Mouse (Mus musculus) 416B (cell line): ENCODE data around the gene Kctd10.

Source experiments
- DNase-seq: peaks from one replicate; pipeline ENCODE4 v3.0.0; 2011; ENCODE audit warnings: low read depth

Kctd10 gene

DNA sequence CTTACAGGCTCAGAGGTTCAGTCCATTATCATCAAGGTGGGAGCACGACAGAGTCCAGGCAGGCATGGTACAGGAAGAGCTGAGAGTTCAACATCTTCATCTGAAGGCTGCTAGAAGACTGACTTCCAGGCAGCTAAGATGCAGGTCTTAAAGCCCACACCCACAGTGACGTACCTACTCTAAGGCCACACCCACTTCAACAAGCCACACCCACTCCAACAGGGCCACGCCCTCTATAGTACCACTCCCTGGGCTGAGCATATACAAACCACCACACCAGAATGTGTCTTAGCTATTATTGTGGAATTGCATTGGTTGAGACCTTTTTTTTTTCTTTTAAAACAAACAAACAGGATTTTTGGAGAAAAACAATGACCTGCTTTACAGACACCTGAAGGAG lies 34.8 kb downstream of the Kctd10 start:
- DNase-seq, result peak; percentile 62

DNA sequence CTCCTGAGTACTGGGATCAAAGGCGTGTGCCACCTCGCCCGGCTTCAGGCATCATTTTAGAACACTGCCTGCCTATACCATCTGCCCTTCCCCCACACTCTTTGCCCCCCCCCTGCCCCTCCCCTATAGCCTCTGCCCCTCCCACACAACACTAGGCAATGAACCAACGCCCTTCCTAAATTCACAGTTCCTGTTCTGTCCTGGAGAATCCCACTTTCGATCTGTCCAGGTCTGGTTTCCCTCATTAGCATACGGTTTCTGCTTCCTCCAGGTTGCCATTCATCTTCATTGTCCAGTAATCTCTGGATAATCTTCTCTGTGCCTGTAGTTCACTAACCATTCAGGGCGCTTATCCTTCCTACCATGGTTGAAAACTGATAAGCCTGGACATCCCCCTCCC lies 36.7 kb downstream of the Kctd10 start:
- DNase-seq, result no peak

DNA sequence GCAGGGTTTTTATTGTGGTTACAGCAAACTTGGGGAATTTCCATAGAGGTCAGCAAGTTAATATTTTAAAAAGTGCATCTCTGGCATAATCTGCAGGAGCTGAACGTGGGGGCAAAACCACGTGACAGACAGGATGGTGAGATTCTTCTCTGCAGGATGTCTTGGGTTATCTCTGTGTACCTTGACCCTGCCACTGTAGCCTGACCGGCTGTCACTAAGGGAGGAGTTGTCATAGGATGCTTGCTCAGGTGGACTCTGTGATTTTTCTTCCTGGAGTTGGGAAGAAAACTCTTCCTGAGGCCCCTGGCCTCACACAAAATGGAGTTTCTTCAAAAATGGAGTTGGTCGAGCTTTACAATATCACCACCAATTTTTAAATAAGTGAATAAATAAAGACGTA lies 37.3 kb downstream of the Kctd10 start:
- DNase-seq, result no peak

DNA sequence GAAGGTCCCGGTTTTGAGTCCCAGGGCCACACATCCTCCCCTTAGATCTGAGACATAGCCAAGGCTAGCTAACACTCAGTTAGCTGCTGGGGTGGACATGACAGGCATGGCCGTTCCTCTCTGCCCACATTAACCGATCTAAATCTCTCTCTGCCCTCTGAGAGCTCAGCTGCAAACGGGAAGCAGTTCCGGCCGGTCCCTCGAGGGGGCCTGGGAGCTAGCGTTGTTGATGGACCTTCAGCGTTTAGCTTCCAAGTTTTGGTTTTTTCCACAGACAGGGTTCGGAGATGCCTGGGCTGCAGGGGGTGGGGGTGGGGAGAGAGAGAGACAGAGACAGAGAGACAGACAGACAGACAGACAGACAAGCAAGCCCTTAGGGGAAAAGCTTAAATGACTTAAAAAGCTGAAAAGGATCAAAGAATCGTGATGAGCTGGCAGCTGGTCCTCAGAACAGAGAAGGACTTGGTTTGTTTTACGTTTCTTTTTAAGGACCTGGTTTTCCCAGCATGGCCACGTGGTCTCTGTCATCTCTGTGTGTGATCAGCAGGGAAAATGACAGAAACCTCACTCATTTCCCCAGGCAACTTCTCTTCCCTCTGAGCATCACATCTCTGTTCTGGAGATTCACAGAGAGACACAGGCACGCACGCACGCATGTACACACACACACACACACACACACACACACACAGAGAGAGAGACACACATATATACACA lies 56.4 kb downstream of the Kctd10 start:
- peak; percentile 58 for DNase-seq

DNA sequence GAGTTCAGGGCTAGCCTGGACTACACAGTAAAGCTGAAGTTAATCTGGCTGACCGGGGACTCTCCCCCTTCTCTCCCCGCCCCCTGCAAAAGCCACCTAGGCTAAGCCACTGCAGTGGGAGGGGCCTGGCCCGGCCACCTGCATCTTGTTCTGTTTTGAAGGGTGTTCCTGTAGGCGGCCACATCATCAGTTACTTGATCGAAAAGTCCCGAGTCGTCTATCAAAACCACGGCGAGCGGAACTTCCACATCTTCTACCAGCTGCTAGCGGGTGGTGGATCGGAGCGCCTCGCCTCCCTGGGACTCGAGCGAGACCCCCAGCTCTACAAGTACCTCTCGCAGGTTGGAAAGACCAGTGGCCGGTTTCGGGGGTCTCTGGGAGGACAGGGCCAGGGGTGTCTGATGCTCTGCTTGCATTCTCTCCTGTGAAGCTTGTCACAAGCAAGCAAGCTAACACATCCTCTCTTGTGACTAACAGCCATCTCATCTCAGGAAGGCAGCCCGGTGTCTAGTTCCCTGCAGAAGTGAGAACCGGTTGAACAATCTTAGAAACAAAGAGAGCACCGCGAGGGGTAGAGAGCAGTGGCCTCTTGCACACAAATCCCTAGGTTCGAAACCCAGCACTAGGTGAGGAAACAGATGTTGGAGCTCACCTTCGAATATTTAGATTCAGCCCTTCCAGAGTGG lies 57.1 kb downstream of the Kctd10 start:
- DNase-seq, result peak; percentile 26
